Comparison of ENCODE assay signal across 8 mouse cellular contexts in the genomic region with DNA sequence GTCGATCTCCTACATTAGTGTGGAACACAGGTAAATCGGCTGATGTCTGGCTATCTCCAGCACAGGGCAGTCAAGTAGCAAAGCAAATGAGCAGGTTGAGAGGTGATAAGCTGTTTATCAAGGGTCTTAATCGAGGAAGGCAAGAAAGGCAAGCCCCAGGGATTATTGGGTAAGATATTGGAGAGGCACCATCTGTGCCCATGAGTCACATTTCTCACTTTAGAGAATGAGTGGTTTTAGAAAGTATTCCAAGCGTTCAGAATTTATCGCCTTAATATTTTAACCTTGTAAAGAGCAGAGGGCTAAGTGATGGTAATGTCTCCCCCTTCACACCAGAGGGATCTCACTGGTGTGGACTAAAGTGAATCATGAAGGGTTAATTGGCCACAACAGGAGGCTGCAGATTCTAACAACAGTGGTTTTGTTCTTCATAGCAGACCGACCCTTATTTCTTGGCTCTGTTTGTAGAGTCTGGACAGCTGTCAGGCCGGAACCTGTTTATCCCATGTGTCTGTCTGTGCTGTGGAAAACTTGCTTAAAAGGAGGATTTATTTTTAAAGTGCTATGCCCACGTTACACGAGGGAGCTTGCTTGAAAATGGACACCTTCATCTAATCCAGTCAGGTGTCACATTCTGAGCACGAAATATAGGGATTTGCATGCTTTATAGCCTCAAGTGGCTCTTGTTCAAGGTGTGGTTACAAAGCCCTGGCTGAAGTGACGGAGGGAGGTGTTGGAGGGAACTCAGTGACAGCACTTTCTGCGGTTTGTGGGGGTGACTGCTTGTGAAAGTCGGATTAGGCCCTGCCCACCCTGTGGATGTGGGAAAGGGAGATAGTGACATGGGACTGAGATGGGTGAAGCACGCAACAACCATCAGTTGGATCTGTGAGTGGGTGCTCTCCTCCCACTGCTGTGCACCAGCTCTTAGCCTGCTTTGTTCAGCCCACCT. TPM values are rescaled to one million over a fixed set of nuclear protein-coding genes. Genes with fewer than 3 reads are reported as not detected.
A peak's percentile ranks its signal among the peaks of the same experiment; 100 is the strongest.
DNase-seq lines count a peak whose midpoint lies in the region; ATAC-seq and TF ChIP-seq lines count a peak whose summit lies in the region.

No protein-coding gene starts in this region.

- H3K27me3 ChIP-seq in heart, embryonic 11.5 days (ENCODE audit: control insufficient read depth, insufficient read depth, low read length) = no peaks in the 10 kb centered on the region
- no peaks in the 10 kb centered on the region for H3K27me3 ChIP-seq in G1E (ENCODE audit: insufficient read depth, low read length)
- H3K27me3 ChIP-seq in lung, embryonic 14.5 days (ENCODE audit: insufficient read depth, low read length) = no peaks in the 10 kb centered on the region

- H3K9me3 ChIP-seq in heart, embryonic 11.5 days (replicated peaks; ENCODE audit: control insufficient read depth, low read length) = no peaks in the 10 kb centered on the region
- H3K9me3 ChIP-seq in G1E (replicated peaks) = no peaks in the 10 kb centered on the region
- no peaks in the 10 kb centered on the region for H3K9me3 ChIP-seq in lung, embryonic 14.5 days (ENCODE audit: low read depth, low read length)

- ATAC-seq in heart, embryonic 11.5 days (replicated peaks; ENCODE audit: insufficient number of reproducible peaks, low FRiP score, low TSS enrichment) = 0 out of 2 replicates have a peak, but pooled peaks have one; percentile 58
- peak; percentile 82 for ATAC-seq in G1E (ENCODE audit: extremely low read depth, insufficient number of reproducible peaks, low FRiP score, poor library complexity, severe bottlenecking)
- ATAC-seq in erythroid progenitor cell, adult 5-6 weeks (replicated peaks; ENCODE audit: low FRiP score, poor library complexity, severe bottlenecking) = peak; percentile 92
- ATAC-seq in lung, embryonic 14.5 days (ENCODE audit: insufficient read depth) = peak; percentile 76

- H3K9ac ChIP-seq in heart, embryonic 11.5 days (ENCODE audit: low read depth, low read length) = 0 out of 2 replicates have a peak overlapping the region, but pooled peaks have one; percentile 22
- H3K9ac ChIP-seq in lung, embryonic 14.5 days = peak overlapping the region; percentile 8; the same call in 1 of the 2 replicates

- peak overlapping the region; percentile 19 for H3K4me2 ChIP-seq in heart, embryonic 11.5 days
- H3K4me2 ChIP-seq in lung, embryonic 14.5 days = peak overlapping the region; percentile 40

- H3K36me3 ChIP-seq in heart, embryonic 11.5 days (ENCODE audit: control insufficient read depth, insufficient read depth, low read length) = no peaks in the 10 kb centered on the region
- peaks cover 50% of the 10 kb centered on the region for H3K36me3 ChIP-seq in G1E (replicated peaks)
- no peaks in the 10 kb centered on the region for H3K36me3 ChIP-seq in lung, embryonic 14.5 days (ENCODE audit: insufficient read depth)

- no peak overlapping the region for H3K4me3 ChIP-seq in heart, embryonic 11.5 days (ENCODE audit: low read depth, low read length)
- peak overlapping the region; percentile 52; the same call in 1 of the 2 replicates for H3K4me3 ChIP-seq in G1E (ENCODE audit: low read depth, low read length)
- H3K4me3 ChIP-seq in lung, embryonic 14.5 days (ENCODE audit: low read depth, low read length) = no peak overlapping the region

- no peak overlapping the region for H3K27ac ChIP-seq in heart, embryonic 11.5 days (ENCODE audit: low read depth, low read length)
- peak overlapping the region; percentile 54 for H3K27ac ChIP-seq in lung, embryonic 14.5 days (ENCODE audit: low read depth)

- no peak for DNase-seq in heart, adult 8-10 months (ENCODE audit: low spot score)
- DNase-seq in G1E (ENCODE audit: low spot score) = peak; percentile 64
- DNase-seq in lung, embryonic 14.5 days = peak; percentile 57
- no peak for DNase-seq in B cell, adult 2 months
- no peak for DNase-seq in testis, postnatal 14 days (ENCODE audit: low spot score)
- no peak for DNase-seq in thymus, postnatal 4 days

- WGBS in heart, embryonic 11.5 days (ENCODE audit: insufficient replicate concordance) = 49% methylated on average over 14 of the region's 14 CpGs
- WGBS in lung, embryonic 14.5 days = 44% methylated on average over 14 of the region's 14 CpGs

- no peak for TF ChIP-seq CTCF in G1E (IDR thresholded peaks at IDR 0.05; ENCODE audit: low read depth, low read length)
- no peak for TF ChIP-seq CTCF in lung, embryonic 14.5 days (IDR thresholded peaks at IDR 0.05; ENCODE audit: low read depth)

- H3K4me1 ChIP-seq in heart, embryonic 11.5 days (ENCODE audit: control insufficient read depth, insufficient read depth, low read length) = peaks cover 36% of the 10 kb centered on the region
- peaks cover 88% of the 10 kb centered on the region for H3K4me1 ChIP-seq in G1E (ENCODE audit: insufficient read depth, low read depth, low read length)
- H3K4me1 ChIP-seq in lung, embryonic 14.5 days (ENCODE audit: insufficient read depth) = peaks cover 14% of the 10 kb centered on the region

RNA-seq across cellular contexts. Expression of a gene that starts 11.8 kb away (rescaled TPM):
- 69.9 and 72.4 TPM in 2 replicates for polyA plus RNA-seq in heart, embryonic 11.5 days (2014; fragmentation: Nextera tagmentation; extraction: Ambion mirVana)
- 10 to 100 TPM; 60.4 to 74.1 (median 71.4) TPM for total RNA-seq in heart, adult 8-10 months (2022)
- total RNA-seq in G1E (2014; fragmentation: Nextera tagmentation) (95.2 and 107 TPM in 2 replicates), G1E (2017) (46.8 and 51.0 TPM in 2 replicates)
- 62.8 and 70.0 TPM in 2 replicates for polyA plus RNA-seq in G1E (2012)
- total RNA-seq in erythroid progenitor cell, adult 5-6 weeks (2015; ENCODE audit: low replicate concordance) = 226 and 229 TPM in 2 replicates
- total RNA-seq in erythroid progenitor cell, adult 5-6 weeks (2017; ENCODE audit: low replicate concordance) = 231 and 263 TPM in 2 replicates
- 33.8 and 36.5 TPM in 2 replicates for polyA plus RNA-seq in lung, embryonic 14.5 days (2014; fragmentation: Nextera tagmentation; extraction: Ambion mirVana)

Comparison
In these comparisons a context has a peak if more than half of its experiments do, and no peak if none do; other contexts are left out.
1. DNase-seq: peak in G1E (single experiment) and lung, embryonic 14.5 days (single experiment); none in heart, adult 8-10 months (single experiment), B cell, adult 2 months (0 of 2), testis, postnatal 14 days (single experiment) and thymus, postnatal 4 days (single experiment).
2. Peak in every context shown above with its lines, with median percentiles within 50 percentile points of each other: ATAC-seq.